Mouse (Mus musculus): ENCODE data around the gene Vars2.

Vars2 gene

GRCm38 (mm10) chr17:35692368-35692767 is 25.0 kb upstream of the Vars2 start:
- no peak for DNase-seq (ENCODE audit: low spot score)

- DNase-seq (ENCODE audit: low spot score): no peak
These were observed 24.4 kb upstream of the Vars2 start for GRCm38 (mm10) chr17:35691811-35692210.

DNA sequence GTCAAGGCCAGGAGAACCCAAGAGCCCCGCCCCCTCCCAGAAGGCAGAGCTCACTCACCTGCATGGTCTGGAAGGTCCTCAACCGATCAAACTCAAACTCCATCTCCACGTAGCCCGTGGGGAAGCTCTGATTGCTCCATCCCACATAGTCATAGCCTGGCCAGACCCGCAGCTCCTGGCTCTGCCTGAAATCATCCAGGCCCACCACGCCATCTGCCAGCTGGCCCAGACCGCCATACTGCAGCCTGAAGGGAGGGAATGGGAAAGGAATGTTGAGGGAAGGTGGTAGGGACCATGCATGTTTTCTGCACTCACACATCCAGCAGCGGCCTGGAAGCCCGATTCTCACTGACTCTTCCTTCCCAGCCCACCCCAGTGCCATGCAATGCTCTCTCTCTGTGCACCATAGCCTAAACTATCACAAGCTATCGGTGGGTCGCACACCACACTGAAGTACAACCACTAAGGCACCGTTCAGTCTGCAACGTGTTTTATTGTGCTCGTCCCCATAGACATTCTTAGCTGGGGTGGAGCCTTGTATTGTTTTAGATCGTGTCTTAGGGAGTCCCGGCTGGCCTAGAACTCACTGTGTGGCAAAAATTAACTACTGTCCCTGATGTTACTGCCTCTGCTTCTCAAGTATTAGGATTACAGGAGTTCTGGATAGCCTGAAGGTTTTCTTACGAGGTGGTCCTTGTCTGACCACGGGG is 22.7 kb upstream of the Vars2 start:
- no peak for DNase-seq (ENCODE audit: low spot score)

- no peak for DNase-seq (ENCODE audit: low spot score)
These were observed 21.2 kb upstream of the Vars2 start for GRCm38 (mm10) chr17:35688347-35689175.

GRCm38 (mm10) chr17:35685061-35685460 is 17.7 kb upstream of the Vars2 start:
- DNase-seq (ENCODE audit: low spot score): no peak

- DNase-seq (ENCODE audit: low spot score): no peak
These were observed 14.6 kb upstream of the Vars2 start for GRCm38 (mm10) chr17:35681986-35682385.

- DNase-seq (ENCODE audit: low spot score): no peak
These were observed 13.2 kb upstream of the Vars2 start for GRCm38 (mm10) chr17:35680591-35680990.

DNA sequence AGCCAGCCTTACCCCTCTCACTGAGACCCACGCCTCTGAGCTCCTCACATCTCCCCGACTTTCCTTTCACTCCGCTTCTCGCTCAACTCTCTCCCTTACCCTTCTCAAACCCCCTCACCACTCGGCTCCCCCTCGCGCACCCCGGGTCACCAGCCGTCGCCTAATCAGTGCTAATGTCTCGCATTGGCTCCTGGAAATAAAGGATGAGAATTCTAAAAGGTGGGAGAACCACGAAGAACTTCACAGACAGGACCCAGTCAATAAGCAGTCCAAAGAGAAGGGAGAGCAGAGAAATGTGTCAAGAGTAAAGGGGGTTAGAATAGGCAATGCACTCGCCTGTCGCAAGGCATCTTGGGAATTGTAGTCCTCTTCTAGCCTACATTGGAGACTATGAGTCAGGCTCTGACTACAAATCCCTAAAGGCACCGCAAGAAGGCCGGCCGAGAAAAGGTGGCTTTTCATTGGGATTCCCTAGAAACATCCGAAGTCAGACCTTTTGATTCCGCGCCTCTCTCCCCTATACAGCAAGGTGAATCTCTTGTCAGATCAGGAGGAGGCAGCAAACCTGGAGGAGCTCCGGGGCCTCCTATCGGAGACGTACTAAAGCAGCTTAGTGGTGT is 6.1 kb upstream of the Vars2 start, which contains the start of gene Gtf2h4:
TSS of gene Gtf2h4 (minus strand) at position 324 of the 620 bp plus-strand sequence.
- peak; percentile 90 for DNase-seq (ENCODE audit: low spot score)

- no peak for DNase-seq (ENCODE audit: low spot score)
These were observed 5.1 kb upstream of the Vars2 start for GRCm38 (mm10) chr17:35672527-35672926.

DNA sequence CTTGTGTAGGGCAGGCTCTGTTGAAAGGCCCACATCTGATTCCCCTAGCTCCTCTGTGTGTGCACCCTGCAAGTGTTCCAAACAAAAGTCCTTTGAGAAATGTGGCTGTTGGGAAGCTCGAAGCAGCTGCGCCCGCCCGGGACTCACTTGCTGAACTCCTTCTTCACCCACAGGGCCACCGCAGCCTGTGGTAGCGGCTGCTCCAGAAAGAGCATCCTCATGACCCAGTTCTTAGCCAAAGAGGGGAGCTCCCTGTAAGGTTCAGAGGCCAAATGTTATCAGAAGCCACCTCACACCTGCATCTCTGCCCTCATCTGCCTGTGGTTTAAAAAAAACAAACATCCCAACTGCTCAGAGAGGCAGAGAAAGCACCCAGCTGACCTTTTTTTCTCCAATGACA is 4.5 kb upstream of the Vars2 start:
- DNase-seq (ENCODE audit: low spot score): no peak

DNA sequence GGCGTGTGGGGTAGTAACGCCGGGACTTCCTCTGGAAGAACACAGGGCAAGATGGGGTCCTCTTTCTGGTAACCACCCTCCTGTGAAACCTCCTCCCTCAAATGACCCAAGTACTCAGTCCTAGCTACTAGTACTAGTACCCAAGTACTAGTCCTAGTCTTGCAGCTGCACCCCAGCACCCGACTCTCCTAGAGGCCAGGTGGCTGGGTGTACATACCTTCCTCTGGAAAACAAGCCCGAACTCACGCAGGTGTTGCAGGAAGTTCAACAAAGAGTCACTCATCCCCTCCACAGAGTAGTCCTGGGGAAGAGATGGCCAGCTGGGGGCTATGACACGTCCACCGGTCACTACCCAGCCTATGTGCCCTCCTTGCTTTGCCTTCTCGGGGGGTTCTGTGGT is 2.3 kb upstream of the Vars2 start:
- no peak for DNase-seq (ENCODE audit: low spot score)

- no peak for DNase-seq (ENCODE audit: low spot score)
These were observed 538 bp downstream of the Vars2 start for GRCm38 (mm10) chr17:35666851-35667256.

DNA sequence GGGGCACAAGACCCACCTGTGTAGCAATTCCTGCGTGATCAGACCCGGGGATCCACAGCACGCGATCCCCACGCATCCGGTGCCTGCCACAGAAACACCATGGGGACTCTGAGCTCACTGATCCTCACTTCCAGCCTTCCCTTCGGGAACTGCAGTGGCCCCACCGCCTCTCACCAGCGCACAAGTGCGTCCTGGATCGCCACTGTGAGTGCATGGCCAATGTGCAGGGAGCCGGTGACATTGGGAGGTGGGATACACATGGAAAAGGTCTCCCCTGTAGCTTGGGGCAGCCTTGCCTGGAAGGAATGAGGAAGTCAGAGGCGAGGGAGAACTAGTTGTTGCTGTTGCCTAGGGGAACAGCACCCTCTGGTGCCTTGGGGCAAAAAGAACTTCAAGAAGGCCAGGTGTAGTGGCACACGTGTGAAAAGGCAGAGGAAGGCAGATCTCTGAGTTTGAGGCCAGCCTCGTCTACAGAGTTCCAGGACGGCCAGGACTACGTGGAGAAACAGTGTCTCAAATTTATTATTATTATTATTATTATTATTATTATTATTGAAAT is 1.4 kb downstream of the Vars2 start:
- peak; percentile 52 for DNase-seq (ENCODE audit: low spot score)

DNA sequence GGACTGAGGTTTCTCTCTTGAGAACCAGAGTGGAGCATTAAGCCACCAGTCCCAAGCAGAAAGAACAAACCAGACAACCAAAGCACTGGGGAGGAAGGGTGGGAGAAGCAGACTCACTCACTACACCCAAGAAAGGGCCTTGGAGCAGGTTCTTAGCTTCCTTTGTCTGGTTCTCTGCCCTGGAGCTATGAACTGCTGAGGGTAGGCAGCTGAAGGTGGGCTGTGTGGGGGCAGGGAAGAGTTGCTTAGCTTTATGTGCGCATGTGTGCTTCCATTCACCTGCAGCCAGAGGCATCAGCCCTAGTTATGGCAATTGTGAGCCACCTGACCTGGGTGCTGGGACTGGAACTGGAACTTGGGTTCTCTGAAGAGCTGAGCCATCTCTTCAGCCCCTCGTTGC is 14.3 kb downstream of the Vars2 start:
- no peak for DNase-seq (ENCODE audit: low spot score)

DNA sequence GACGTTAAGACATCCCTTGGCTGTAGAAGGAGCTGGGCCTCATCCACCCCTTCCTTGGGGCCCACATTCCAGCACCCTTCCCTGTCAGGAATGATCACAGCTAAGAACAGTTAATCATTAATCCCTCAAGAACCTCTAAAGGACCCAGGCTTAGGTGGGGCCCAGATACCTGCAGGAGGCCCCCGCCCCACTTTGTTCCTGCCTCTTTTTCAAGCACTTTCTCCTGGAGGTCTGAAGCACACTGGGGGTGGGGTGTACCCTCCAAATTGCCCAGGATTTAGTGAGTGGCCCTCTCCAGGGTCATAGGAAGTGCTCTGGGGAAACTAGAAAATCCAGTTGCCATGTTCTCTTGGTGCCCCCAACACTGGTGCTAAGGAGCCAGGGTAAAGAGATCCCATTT is 18.0 kb downstream of the Vars2 start:
- no peak for DNase-seq (ENCODE audit: low spot score)

DNA sequence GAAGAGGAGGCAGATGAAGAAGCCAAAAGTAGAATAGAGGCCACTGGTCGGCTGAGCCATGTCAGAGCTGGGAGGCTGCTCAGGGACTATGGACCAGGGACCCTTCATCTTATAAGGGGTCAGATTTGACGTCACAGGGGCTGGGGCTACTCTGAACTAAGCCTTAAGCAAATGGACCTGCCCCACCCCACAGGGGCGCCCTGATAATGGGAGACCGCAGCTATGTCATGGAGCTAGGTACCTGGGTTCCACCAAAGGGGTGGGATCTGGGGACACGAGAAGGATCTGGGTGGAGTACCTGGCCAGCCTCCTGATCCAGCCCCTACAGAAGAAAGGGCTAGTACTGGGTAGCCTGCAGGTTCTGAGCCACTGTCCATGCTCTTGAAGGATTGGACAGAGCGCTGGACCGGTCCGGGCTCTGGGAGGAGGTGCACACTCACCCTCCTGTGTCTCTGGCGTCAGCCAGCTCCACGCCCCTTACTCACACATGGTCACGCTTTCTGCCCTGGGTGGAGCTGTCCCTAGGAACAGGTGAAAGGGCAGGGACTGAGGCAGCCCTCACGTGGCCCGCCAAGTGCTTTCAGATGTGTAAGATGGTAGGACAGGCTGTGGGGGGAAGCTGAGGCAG is 23.7 kb downstream of the Vars2 start, which contains the start of gene Mucl3:
TSS of gene Mucl3 (minus strand) at position 87 of the 628 bp plus-strand sequence.
- no peak for DNase-seq (ENCODE audit: low spot score)

DNA sequence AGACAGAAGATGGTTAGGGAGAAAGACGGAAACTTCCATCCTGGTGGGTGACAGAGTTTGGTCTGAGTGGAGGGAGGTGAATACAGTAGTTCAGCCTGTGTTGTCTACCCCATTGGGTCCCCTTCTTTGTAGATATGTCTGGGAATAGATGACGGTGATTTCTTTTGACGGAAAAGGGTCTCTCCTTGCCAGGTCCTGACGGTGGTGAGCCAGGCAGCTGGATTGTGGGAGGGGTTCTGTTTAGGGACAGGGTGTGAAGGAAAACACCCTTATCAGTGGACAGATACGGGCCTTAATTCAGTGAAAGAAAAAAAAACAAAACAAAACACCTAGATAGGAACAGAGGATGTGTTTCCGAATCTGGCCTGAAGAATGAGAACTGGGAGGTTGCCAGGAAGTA is 28.0 kb downstream of the Vars2 start:
- no peak for DNase-seq (ENCODE audit: low spot score)

DNA sequence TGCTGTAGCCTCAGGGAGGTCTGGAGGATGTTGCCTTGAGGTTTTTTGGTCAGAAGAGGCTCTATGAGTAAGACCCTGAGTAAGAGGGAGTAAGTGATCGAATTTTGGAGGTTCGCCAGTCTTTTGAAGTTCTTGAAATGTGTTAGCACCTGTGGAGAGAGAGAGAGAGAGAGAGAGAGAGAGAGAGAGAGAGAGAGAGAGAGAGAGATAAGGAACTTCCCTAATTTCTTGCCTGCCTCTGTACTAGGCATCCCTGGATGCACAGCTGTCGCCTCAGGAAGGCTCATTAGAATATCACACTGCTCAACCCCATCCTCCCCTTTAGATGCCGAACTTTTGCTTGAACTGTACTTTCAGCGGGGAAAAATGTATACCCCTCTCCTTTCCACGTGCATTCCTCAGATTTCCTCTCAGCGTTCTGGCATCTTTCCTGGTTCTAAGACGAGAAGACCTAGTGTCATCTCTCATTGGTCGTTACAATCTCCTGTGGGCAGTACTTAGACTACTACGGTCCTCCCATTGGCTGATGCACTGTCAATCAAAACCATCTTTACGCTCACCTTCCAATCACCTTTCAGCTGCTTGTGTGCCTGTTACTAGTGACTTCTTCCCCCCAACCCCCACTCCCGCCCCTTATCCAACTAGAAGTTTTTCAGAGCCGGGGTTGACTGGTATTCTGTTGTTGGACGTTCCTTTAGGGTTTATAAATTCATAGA is 28.8 kb downstream of the Vars2 start:
- DNase-seq (ENCODE audit: low spot score): peak; percentile 74

DNA sequence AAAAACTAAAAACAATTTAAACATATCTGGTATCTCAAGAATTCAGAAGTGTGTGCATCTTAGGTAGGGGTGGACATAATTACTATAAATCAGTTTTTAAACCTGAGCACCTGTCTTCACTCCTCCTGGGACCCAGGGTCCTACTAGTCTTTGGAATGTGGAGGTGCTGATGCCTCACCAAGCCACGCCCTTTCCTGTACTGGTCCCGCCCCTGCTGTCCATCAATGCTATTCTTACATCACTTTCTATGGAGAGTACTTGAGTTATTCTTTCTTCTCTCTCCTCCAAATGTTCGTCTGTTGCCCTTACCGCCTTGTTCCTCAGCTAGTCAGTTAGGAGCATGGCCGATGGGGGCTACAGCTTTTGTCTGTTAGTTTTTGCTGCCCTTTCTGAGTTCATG is 31.0 kb downstream of the Vars2 start:
- DNase-seq (ENCODE audit: low spot score): peak; percentile 55

DNA sequence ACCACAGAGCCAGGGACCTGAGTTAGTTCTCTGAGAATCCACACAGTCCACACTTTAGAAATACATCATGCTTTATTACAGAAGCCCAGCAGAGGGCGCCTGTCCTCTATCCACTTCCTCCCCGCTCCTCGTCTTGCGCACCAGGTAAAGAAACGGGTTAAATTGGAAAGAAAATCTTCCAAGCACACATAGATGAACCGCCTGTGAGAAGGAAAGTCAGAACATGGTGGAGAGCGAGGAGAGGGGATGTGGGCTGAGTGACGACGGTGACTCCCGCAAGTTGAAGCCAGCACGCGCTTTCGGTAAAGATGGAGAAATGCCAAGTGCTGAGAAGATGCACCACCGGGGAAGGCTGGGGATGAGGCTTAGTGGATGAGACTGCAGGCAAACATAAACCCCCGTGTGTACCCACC is 31.7 kb downstream of the Vars2 start:
- DNase-seq (ENCODE audit: low spot score): peak; percentile 75

DNA sequence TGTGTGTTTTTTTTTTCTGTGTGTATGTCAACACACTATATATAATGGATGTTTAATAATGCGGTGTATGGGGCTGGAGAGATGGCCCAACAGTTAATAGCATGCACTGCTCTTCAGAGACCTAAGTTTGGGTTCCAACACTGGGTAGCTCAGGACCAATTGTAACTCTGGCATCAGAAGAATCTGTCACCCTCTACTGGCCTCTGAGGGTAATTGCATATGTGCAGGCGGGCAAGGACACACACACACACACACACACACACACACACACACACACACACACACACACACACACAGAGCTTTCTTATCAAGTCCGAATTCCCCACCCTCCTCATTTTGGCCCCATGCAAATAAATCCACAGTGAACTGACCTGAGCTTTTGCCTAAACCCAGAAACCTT is 32.2 kb downstream of the Vars2 start:
- no peak for DNase-seq (ENCODE audit: low spot score)

Measured in urinary bladder, postnatal 14 days (tissue).